Mouse (Mus musculus): ENCODE measurements at regions not wholly inside any gene's neighbourhood (a gene's known extent, or its start where the extent isn't known, plus 50 kb on each side); places are given as distances from the start of the nearest gene placed in this dataset.

GRCm38 (mm10) chr16:29706996-29707395 is 127.9 kb downstream of the Opa1 start:
- WGBS: 84% methylated on average over 4 of the region's 4 CpGs
- no peak for ATAC-seq (replicated peaks; ENCODE audit: extremely low read depth, insufficient read depth, low FRiP score)

GRCm38 (mm10) chr16:29707656-29708055 is 128.5 kb downstream of the Opa1 start:
- Histone ChIP-seq H3K9me3 (replicated peaks; ENCODE audit: control insufficient read depth, low read length) (no peaks in the 10 kb centered on the region), H3K4me3 (ENCODE audit: low read length) (no peak overlapping the region), H3K27ac (ENCODE audit: low read length) (no peak overlapping the region), H3K36me3 (ENCODE audit: control insufficient read depth, insufficient read depth) (no peaks in the 10 kb centered on the region), H3K27me3 (ENCODE audit: control insufficient read depth, insufficient read depth, low read length) (no peaks in the 10 kb centered on the region), H3K4me2 (ENCODE audit: low read depth, low read length) (no peak overlapping the region), H3K4me1 (ENCODE audit: control insufficient read depth, insufficient read depth, low read length) (no peaks in the 10 kb centered on the region), H3K9ac (ENCODE audit: low read length) (no peak overlapping the region)
- WGBS: 90% methylated on average over 11 of the region's 11 CpGs
- ATAC-seq (replicated peaks; ENCODE audit: extremely low read depth, insufficient read depth, low FRiP score): no peak

More at GRCm38 (mm10) chr16:29706996-29707395, 127.9 kb downstream of the Opa1 start:
- no peak overlapping the region for H3K27ac ChIP-seq (ENCODE audit: low read length)
- H3K9me3 ChIP-seq (replicated peaks; ENCODE audit: control insufficient read depth, low read length): no peaks in the 10 kb centered on the region
- no peaks in the 10 kb centered on the region for H3K36me3 ChIP-seq (ENCODE audit: control insufficient read depth, insufficient read depth)
- no peaks in the 10 kb centered on the region for H3K27me3 ChIP-seq (ENCODE audit: control insufficient read depth, insufficient read depth, low read length)
- H3K9ac ChIP-seq (ENCODE audit: low read length): no peak overlapping the region
- H3K4me1 ChIP-seq (ENCODE audit: control insufficient read depth, insufficient read depth, low read length): no peaks in the 10 kb centered on the region
- no peak overlapping the region for H3K4me2 ChIP-seq (ENCODE audit: low read depth, low read length)
- no peak overlapping the region for H3K4me3 ChIP-seq (ENCODE audit: low read length)

- Histone ChIP-seq H3K4me2 (ENCODE audit: low read depth, low read length) (no peak overlapping the region), H3K9ac (ENCODE audit: low read length) (no peak overlapping the region), H3K4me3 (ENCODE audit: low read length) (no peak overlapping the region), H3K9me3 (replicated peaks; ENCODE audit: control insufficient read depth, low read length) (no peaks in the 10 kb centered on the region), H3K36me3 (ENCODE audit: control insufficient read depth, insufficient read depth) (no peaks in the 10 kb centered on the region), H3K27me3 (ENCODE audit: control insufficient read depth, insufficient read depth, low read length) (no peaks in the 10 kb centered on the region), H3K27ac (ENCODE audit: low read length) (no peak overlapping the region), H3K4me1 (ENCODE audit: control insufficient read depth, insufficient read depth, low read length) (no peaks in the 10 kb centered on the region)
- no peak for ATAC-seq (replicated peaks; ENCODE audit: extremely low read depth, insufficient read depth, low FRiP score)
- 33% methylated on average over 4 of the region's 4 CpGs for whole genome bisulfite sequencing
Measured at GRCm38 (mm10) chr16:29709072-29709471, 129.9 kb downstream of the Opa1 start.

- Histone ChIP-seq H3K9ac (ENCODE audit: low read length) (no peak overlapping the region), H3K4me2 (ENCODE audit: low read depth, low read length) (no peak overlapping the region), H3K27ac (ENCODE audit: low read length) (no peak overlapping the region), H3K4me3 (ENCODE audit: low read length) (no peak overlapping the region), H3K9me3 (replicated peaks; ENCODE audit: control insufficient read depth, low read length) (no peaks in the 10 kb centered on the region), H3K4me1 (ENCODE audit: control insufficient read depth, insufficient read depth, low read length) (peaks cover 5% of the 10 kb centered on the region; the same call in 1 of the 2 replicates), H3K36me3 (ENCODE audit: control insufficient read depth, insufficient read depth) (no peaks in the 10 kb centered on the region), H3K27me3 (ENCODE audit: control insufficient read depth, insufficient read depth, low read length) (no peaks in the 10 kb centered on the region)
- ATAC-seq (replicated peaks; ENCODE audit: extremely low read depth, insufficient read depth, low FRiP score): no peak
Measured at GRCm38 (mm10) chr16:29711386-29711785, 132.3 kb downstream of the Opa1 start.

GRCm38 (mm10) chr16:29711912-29712681 is 133.0 kb downstream of the Opa1 start:
- ATAC-seq (replicated peaks; ENCODE audit: extremely low read depth, insufficient read depth, low FRiP score): no peak
- no peak overlapping the region for H3K4me3 ChIP-seq (ENCODE audit: low read length)

GRCm38 (mm10) chr16:29714612-29715127 is 135.5 kb downstream of the Opa1 start:
- ATAC-seq (replicated peaks; ENCODE audit: extremely low read depth, insufficient read depth, low FRiP score): peak; percentile 49; the same call in 1 of the 2 replicates
- Histone ChIP-seq H3K4me3 (ENCODE audit: low read length) (no peak overlapping the region), H3K9ac (ENCODE audit: low read length) (no peak overlapping the region), H3K9me3 (replicated peaks; ENCODE audit: control insufficient read depth, low read length) (no peaks in the 10 kb centered on the region), H3K27ac (ENCODE audit: low read length) (no peak overlapping the region), H3K4me1 (ENCODE audit: control insufficient read depth, insufficient read depth, low read length) (peaks cover 5% of the 10 kb centered on the region; the same call in 1 of the 2 replicates), H3K27me3 (ENCODE audit: control insufficient read depth, insufficient read depth, low read length) (no peaks in the 10 kb centered on the region), H3K4me2 (ENCODE audit: low read depth, low read length) (no peak overlapping the region), H3K36me3 (ENCODE audit: control insufficient read depth, insufficient read depth) (no peaks in the 10 kb centered on the region)
- 41% methylated on average over 10 of the region's 10 CpGs for WGBS

More at GRCm38 (mm10) chr16:29711912-29712681, 133.0 kb downstream of the Opa1 start:
- H3K9ac ChIP-seq (ENCODE audit: low read length): no peak overlapping the region
- no peaks in the 10 kb centered on the region for H3K36me3 ChIP-seq (ENCODE audit: control insufficient read depth, insufficient read depth)
- peaks cover 5% of the 10 kb centered on the region; the same call in 1 of the 2 replicates for H3K4me1 ChIP-seq (ENCODE audit: control insufficient read depth, insufficient read depth, low read length)
- no peak overlapping the region for H3K27ac ChIP-seq (ENCODE audit: low read length)
- WGBS: 76% methylated on average over 12 of the region's 12 CpGs
- H3K4me2 ChIP-seq (ENCODE audit: low read depth, low read length): no peak overlapping the region
- no peaks in the 10 kb centered on the region for H3K9me3 ChIP-seq (replicated peaks; ENCODE audit: control insufficient read depth, low read length)
- no peaks in the 10 kb centered on the region for H3K27me3 ChIP-seq (ENCODE audit: control insufficient read depth, insufficient read depth, low read length)

GRCm38 (mm10) chr16:29718965-29719364 is 139.8 kb downstream of the Opa1 start:
- Histone ChIP-seq H3K4me3 (ENCODE audit: low read length) (no peak overlapping the region), H3K27ac (ENCODE audit: low read length) (no peak overlapping the region), H3K4me2 (ENCODE audit: low read depth, low read length) (no peak overlapping the region), H3K4me1 (ENCODE audit: control insufficient read depth, insufficient read depth, low read length) (peaks cover 5% of the 10 kb centered on the region; the same call in 1 of the 2 replicates), H3K9ac (ENCODE audit: low read length) (no peak overlapping the region), H3K36me3 (ENCODE audit: control insufficient read depth, insufficient read depth) (no peaks in the 10 kb centered on the region), H3K9me3 (replicated peaks; ENCODE audit: control insufficient read depth, low read length) (no peaks in the 10 kb centered on the region), H3K27me3 (ENCODE audit: control insufficient read depth, insufficient read depth, low read length) (peaks cover 2% of the 10 kb centered on the region; the same call in 1 of the 2 replicates)
- 46% methylated on average over 10 of the region's 10 CpGs for WGBS
- ATAC-seq (replicated peaks; ENCODE audit: extremely low read depth, insufficient read depth, low FRiP score): no peak

GRCm38 (mm10) chr16:29719571-29720451 is 140.7 kb downstream of the Opa1 start:
- ATAC-seq (replicated peaks; ENCODE audit: extremely low read depth, insufficient read depth, low FRiP score): no peak
- H3K4me2 ChIP-seq (ENCODE audit: low read depth, low read length): no peak overlapping the region
- H3K36me3 ChIP-seq (ENCODE audit: control insufficient read depth, insufficient read depth): no peaks in the 10 kb centered on the region
- 86% methylated on average over 23 of the region's 23 CpGs for WGBS
- no peak overlapping the region for H3K27ac ChIP-seq (ENCODE audit: low read length)
- no peak overlapping the region for H3K4me3 ChIP-seq (ENCODE audit: low read length)
- peaks cover 2% of the 10 kb centered on the region; the same call in 1 of the 2 replicates for H3K27me3 ChIP-seq (ENCODE audit: control insufficient read depth, insufficient read depth, low read length)
- no peak overlapping the region for H3K9ac ChIP-seq (ENCODE audit: low read length)
- H3K9me3 ChIP-seq (replicated peaks; ENCODE audit: control insufficient read depth, low read length): no peaks in the 10 kb centered on the region
- peaks cover under 1% of the 10 kb centered on the region; the same call in 1 of the 2 replicates for H3K4me1 ChIP-seq (ENCODE audit: control insufficient read depth, insufficient read depth, low read length)

Measured in heart, embryonic 16.5 days (tissue).